Mouse (Mus musculus): Measurements from ENCODE around the gene Prkag2.

Gene Prkag2

DNA sequence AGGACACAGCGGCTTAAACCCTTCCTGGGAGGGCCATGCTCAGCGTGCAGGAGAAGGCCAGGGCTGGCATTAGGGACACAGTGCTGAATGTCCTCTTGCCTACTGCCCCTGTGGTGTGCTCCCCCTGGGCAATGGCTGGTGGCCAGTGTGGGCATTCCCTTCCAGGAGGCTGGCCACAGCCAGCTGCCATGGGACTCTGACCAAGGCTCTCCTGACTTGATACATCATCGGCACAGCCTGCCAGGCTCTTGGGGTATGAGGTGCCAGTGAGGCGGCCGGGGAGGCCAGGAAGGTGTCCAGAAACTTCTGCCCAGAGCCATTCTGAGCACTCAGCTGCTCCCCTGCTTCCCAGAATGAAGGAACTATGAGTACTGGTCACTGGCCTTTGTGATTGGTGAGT, 139.7 kb downstream of the Prkag2 start:
- no peak for DNase-seq

- DNase-seq = no peak
Measured at GRCm38 (mm10) chr5:24959758-24960157, 140.7 kb downstream of the Prkag2 start.

DNA sequence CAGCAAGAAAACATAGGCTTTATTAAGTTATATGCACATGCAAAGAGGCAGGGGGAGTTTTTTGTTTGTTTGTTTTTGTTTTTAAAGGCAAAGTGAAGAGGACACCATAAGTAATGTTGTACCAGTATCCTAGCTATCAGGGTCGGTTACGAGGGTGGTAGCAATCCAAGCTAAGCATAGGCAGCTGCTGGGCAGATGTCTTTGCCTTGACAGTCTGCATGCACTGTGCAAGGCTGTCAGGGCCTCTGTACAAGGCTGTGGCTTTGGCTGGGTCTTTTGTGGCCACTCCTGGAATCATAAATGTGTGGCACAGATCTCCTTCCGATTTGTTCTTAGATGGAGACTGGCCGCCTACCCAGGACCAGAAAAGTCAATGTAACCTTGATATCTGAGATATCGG, 141.8 kb downstream of the Prkag2 start:
- no peak for DNase-seq

DNA sequence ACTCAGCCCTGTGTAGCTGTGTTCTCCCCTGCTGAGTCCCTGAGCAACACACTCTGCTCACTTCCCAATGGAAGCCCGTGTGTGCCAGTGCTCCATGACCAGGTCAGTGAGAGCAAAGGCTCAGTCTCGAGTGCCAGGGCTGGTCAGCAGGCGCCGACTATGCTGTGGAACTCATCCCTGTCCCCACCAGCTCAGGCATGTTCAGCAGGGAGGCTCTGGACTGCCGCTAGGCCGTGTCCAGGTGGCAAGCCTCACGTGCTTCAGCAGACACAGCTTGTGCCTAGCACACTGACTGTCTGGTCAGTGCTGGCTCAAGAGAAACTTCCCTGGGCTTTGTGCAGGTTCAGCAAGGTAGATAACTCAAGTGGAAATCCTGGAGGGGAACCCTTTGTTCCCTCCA, 143.6 kb downstream of the Prkag2 start:
- DNase-seq = no peak

- peak; percentile 46 for DNase-seq
Measured at GRCm38 (mm10) chr5:24952842-24953741, 147.3 kb downstream of the Prkag2 start.

DNA sequence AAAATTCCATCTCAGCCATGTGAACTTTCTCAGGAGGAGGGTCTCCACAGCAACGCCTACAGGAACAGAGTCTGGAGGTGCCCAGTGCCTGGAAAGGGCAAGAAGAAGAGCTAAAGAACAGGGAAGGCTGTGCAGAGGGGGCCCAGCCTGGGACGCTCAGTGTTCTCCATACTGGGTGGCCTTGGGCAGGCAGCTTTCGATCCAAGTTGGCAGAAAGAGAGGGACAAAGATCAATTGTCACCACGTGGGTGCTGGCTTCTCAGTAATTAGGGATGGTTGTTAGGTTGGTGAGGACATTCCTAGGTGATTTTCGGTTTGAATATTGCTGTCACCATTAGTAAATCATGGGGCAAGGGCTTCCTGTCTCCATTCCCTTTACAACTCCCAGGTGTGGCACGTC, 148.2 kb downstream of the Prkag2 start:
- DNase-seq = no peak

GRCm38 (mm10) chr5:24950891-24951574, 149.4 kb downstream of the Prkag2 start:
- DNase-seq = no peak

- no peak for DNase-seq
Measured at GRCm38 (mm10) chr5:24950039-24950438, 150.4 kb downstream of the Prkag2 start.

GRCm38 (mm10) chr5:24938046-24938822, 162.2 kb downstream of the Prkag2 start:
- DNase-seq = no peak

DNA sequence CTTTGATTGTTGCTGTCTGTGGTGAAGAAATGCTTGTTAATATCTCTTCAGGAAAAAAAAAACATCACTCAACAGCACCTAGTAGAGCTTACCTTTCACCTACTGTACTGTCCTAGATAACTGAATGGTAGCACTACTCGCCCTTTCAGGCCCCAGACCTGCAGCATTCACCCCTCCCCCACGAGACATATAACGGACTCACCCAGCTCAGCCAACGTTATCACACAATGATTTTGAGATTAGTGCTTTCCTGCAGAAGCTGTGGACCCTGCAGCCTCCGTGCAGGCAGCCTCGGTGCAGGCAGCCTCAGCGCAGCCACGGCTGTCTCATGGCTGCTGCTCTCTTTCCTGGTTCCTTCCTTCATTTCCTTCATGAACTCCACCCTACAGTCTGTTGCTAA, 164.0 kb downstream of the Prkag2 start:
- no peak for DNase-seq

DNA sequence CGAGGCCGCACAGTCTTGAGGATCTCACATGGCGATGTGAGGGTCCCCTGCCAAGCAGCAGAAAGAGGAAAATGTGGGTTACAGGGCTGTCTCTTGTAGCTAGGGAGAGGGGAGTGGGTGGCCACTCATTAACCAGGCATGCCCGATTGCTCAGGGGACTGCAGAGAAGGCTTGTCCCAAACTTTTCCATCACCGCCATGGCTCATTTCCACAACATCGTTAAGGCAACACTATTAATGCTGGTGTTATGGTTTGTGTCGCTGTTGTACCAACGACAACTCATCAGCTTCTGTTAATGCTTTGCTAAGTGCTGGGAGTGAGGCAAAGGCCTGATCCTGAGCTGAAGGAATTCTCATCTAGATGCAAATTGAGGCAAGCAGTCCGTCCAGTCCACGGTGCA, 165.0 kb downstream of the Prkag2 start:
- no peak for DNase-seq

DNA sequence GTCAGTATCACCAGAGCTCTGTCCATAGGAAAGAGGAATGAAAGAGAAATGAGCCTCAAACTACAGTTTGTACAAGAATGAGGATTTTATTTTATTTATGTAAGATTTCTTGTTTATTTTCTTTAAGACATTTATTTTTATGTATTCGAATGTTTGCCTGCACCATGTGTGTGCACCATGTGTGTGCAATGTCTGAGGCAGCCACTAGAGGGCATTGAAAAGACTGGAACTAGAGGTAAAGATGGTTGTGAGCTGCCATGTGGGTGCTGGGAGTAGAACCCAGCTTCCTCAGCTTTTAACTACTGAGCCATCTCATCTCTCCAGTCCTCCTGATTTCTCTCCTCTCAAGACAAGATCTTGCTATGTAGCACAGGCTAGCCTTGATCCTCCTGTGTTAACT, 166.7 kb downstream of the Prkag2 start:
- no peak for DNase-seq

- DNase-seq = no peak
Measured at GRCm38 (mm10) chr5:24931578-24932185, 168.8 kb downstream of the Prkag2 start.

DNA sequence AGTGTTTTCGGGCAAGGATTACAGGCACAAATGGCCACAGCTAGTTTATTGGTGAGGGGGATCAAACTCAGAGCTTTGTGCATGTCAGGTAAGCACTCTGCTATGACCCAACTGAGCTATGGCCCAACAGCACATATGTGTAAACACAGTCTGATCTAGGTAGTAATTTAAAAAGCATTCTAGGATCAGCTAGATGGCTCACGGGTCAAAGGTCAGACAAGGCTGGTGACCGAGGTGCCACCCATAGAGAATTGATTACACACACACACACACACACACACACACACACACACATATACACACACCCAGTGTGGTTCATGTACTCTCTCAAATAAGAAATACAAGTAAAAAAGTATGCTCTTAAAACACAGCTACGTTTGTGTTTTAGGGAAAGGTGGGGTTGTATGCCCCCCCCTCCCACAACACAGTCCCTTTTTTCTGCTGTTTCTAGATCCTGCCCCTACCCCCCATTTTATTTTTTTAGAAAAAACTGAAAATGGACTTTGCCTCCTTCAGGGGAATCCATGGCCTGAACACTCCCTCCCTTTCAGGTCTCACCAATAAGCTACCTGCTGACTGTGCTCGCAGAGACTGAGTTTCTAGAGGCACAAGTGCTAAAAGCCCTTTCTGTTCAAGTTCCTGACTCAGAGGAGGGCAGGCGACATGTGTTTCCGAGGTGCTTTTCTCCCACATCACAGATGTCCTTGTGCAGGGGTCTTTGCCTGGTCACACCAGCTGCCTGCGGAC, 169.4 kb downstream of the Prkag2 start:
- no peak for DNase-seq

DNA sequence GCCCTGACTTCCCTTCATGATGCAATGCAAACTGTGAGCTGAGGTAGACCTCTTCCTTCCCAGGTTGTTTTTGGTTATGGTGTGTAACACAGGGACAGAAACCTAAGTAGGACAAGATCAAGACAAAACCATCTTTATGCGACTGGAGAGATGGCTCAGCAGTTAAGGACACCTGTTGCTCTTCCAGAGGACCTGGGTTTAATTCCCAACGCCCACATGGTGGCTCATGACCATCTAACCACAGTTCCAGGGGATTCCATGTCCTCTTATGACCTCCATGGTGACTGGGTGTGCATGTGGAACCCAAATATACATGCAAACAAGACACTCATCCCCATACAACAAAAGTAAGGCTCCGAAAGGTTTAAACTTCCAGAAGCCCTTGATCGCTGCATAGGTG, 171.6 kb downstream of the Prkag2 start:
- DNase-seq = no peak

GRCm38 (mm10) chr5:24927706-24928105, 172.7 kb downstream of the Prkag2 start:
- DNase-seq = no peak

- no peak for DNase-seq
Measured at GRCm38 (mm10) chr5:24919155-24919554, 181.3 kb downstream of the Prkag2 start.

- DNase-seq = no peak
Measured at GRCm38 (mm10) chr5:24916511-24916910, 183.9 kb downstream of the Prkag2 start.

DNA sequence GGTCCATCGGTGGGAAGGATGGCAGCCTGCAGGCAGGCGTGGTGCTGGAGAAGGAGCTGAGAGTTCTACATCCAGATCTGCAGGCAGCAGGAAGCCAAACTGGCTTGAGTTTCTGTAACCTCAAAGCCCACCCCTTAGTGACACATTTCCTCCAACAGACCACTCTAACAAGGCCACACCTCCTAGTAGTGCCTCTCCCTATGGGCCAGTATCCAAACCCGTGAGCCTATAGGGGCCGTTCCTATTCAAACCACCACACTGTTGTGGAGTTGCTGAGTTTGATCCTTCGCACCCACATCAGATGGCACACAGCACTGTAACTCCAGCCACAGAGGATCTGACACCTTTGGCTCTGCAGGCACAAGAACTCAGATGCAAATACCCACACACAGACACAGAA, 185.3 kb downstream of the Prkag2 start:
- DNase-seq = no peak

DNA sequence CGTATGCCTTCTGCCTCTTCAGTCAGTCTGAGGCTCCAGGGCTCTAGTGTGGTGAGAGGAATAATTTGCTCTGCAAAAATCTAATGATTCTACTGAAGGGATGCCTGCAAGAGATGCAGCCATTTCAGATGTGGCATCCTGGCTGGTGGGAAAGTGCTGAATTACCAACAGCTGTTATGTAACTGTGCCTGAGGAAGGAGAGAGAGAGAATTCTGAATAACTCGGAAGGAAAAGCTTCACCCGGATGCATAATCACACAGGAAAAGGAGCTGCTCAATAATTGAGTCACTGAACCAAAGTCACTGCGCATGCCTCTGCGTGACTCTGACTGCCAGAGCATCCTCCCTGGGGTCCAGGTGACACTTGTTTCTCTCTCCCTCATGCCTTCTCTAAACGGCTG, 186.8 kb downstream of the Prkag2 start:
- DNase-seq = no peak

DNA sequence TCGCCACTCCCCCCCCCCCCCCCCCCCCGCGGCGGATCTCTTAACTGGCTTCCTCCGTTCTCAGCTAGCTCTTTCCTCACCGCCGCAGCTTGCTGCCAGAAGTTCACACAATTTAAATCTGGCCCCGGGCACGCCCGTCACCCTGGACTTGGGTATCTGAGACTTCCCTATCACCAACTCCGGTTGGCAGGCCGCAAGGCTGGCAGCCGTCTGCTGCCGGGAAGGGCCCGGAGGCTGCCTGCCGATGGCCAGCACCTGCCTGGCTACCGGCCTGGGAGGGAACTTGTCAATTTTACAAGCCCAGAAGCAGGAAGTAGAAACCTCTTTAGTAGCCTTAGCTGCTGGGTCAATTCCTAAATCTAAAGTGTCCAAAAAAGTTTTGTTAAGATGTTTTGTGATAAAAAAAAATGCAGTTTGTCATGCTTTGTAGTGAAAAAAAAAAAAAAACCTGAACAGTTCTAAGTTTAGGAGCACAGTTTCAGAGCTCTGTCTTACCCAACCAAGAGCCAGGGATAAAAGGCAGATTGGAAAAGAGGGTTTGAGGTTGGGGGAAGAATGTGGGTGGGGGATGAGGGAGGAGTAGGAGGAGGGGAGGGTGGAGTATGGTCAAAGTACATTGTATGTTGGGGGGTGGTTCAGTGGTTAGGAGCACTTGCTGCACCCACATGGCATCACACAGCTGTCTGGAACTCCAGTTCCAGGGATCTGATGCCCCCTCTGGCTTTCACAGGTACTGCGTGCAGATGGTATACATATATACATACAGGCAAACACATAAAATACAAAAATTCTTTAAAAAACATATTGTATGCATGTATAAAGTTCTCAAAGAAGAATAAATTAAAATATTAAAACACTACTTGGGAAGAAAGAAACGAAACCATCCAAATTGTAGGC, 191.4 kb downstream of the Prkag2 start:
- peak; percentile 86 for DNase-seq

All from thymus, postnatal 4 days (tissue).